Mouse (Mus musculus) spleen, adult 2 months (tissue): ENCODE data around the gene Dtd1.

Experiments
- CTCF ChIP-seq: fragments of 200-500 bp; IDR thresholded peaks from 2 replicates; pipeline ENCODE4 v1.5.1; 2011; ENCODE audit warnings: mild to moderate bottlenecking, inconsistent platforms; ENCODE audit not compliant: insufficient read depth, insufficient read length, insufficient replicate concordance; ENCODE audit errors: extremely low read depth
- POLR2A ChIP-seq: fragments of 200-500 bp; IDR thresholded peaks from 2 replicates; pipeline ENCODE4 v1.6.1; 2011; ENCODE audit warnings: low read depth, low read length, inconsistent platforms

- TF ChIP-seq CTCF (no peak), POLR2A (no peak)
Observed at GRCm38 (mm10) chr2:144783831-144784230, 184.1 kb downstream of the Dtd1 start.
